Mouse (Mus musculus): Measurements from ENCODE around the gene Tnfaip8l3. TPM values are rescaled to one million over a fixed set of nuclear protein-coding genes. Genes with fewer than 3 reads are reported as not detected.
A peak's percentile ranks its signal among the peaks of the same experiment; 100 is the strongest.

Tnfaip8l3 gene
- polyA plus RNA-seq, 1 experiment from 2014 or later: 0.31 TPM

- Histone ChIP-seq H3K27ac (replicated peaks) (no peak overlapping the region), H3K27me3 (no peaks in the 10 kb centered on the region), H3K36me3 (no peaks in the 10 kb centered on the region), H3K9ac (replicated peaks) (no peak overlapping the region), H3K9me3 (no peaks in the 10 kb centered on the region), H3K4me2 (replicated peaks) (no peak overlapping the region), H3K4me1 (no peaks in the 10 kb centered on the region), H3K4me3 (no peak overlapping the region)
- peak; percentile 51; the same call in 1 of the 2 replicates for ATAC-seq (replicated peaks)
- 31% methylated on average over 9 of the region's 9 CpGs for WGBS
These were observed 83.3 kb downstream of the Tnfaip8l3 start for GRCm38 (mm10) chr9:53984868-53985267.

- Histone ChIP-seq H3K4me1 (peaks cover 19% of the 10 kb centered on the region), H3K36me3 (no peaks in the 10 kb centered on the region), H3K27me3 (no peaks in the 10 kb centered on the region), H3K4me3 (peak within 1 kb of the TSS; percentile 75), H3K27ac (replicated peaks) (peak within 1 kb of the TSS; percentile 91), H3K4me2 (replicated peaks) (peak within 1 kb of the TSS; percentile 83), H3K9me3 (no peaks in the 10 kb centered on the region), H3K9ac (replicated peaks) (peak within 1 kb of the TSS; percentile 86)
- WGBS: under 1% methylated on average over 36 of the region's 36 CpGs
- peak; percentile 89 for ATAC-seq (replicated peaks)
These were observed 93.1 kb downstream of the Tnfaip8l3 start, which contains the start of gene Elmod1 for GRCm38 (mm10) chr9:53975122-53975518. Gene Elmod1 (minus strand): TSS chr9:53975301.

- Histone ChIP-seq H3K36me3 (no peaks in the 10 kb centered on the region), H3K4me2 (replicated peaks) (peak overlapping the region; percentile 83), H3K27ac (replicated peaks) (peak overlapping the region; percentile 91), H3K4me3 (peak overlapping the region; percentile 75), H3K9me3 (no peaks in the 10 kb centered on the region), H3K9ac (replicated peaks) (peak overlapping the region; percentile 86), H3K27me3 (no peaks in the 10 kb centered on the region), H3K4me1 (peaks cover 19% of the 10 kb centered on the region)
- ATAC-seq (replicated peaks): peak; percentile 61
- WGBS: under 1% methylated on average over 42 of the region's 42 CpGs
These were observed 93.7 kb downstream of the Tnfaip8l3 start for GRCm38 (mm10) chr9:53974328-53975121.

- peak overlapping the region; percentile 75 for H3K4me3 ChIP-seq
- peak overlapping the region; percentile 83 for H3K4me2 ChIP-seq (replicated peaks)
- peak overlapping the region; percentile 91 for H3K27ac ChIP-seq (replicated peaks)
- no peaks in the 10 kb centered on the region for H3K36me3 ChIP-seq
- 10% methylated on average over 13 of the region's 13 CpGs for WGBS
- H3K9ac ChIP-seq (replicated peaks): peak overlapping the region; percentile 86
- H3K4me1 ChIP-seq: peaks cover 19% of the 10 kb centered on the region
- H3K9me3 ChIP-seq: no peaks in the 10 kb centered on the region
- ATAC-seq (replicated peaks): peak; percentile 47
- H3K27me3 ChIP-seq: no peaks in the 10 kb centered on the region
These were observed 94.3 kb downstream of the Tnfaip8l3 start for GRCm38 (mm10) chr9:53973929-53974327.

Other genes with a start within 250 kb of the Tnfaip8l3 start
- gene Sln, start 218.2 kb downstream of the Tnfaip8l3 start, polyA plus RNA-seq (2015; fragmentation: Nextera tagmentation; extraction: Ambion mirVana): 1.3 and 1.5 TPM in 2 replicates
- 34.7 and 34.8 TPM in 2 replicates for gene Elmod1, start 93.1 kb downstream of the Tnfaip8l3 start, polyA plus RNA-seq (2015; fragmentation: Nextera tagmentation; extraction: Ambion mirVana)
- 0.40 and 1.1 TPM in 2 replicates for gene Cyp19a1, start 199.7 kb upstream of the Tnfaip8l3 start, polyA plus RNA-seq (2015; fragmentation: Nextera tagmentation; extraction: Ambion mirVana)
- 0.13 and 0.19 TPM in 2 replicates for gene Gldn, start 218.1 kb upstream of the Tnfaip8l3 start, polyA plus RNA-seq (2015; fragmentation: Nextera tagmentation; extraction: Ambion mirVana)

All from forebrain, embryonic 15.5 days (tissue).